Mouse (Mus musculus): Measurements from ENCODE around the gene Ube2d1. TPM values are rescaled to one million over a fixed set of nuclear protein-coding genes. Genes with fewer than 3 reads are reported as not detected.
A peak's percentile ranks its signal among the peaks of the same experiment; 100 is the strongest.

Gene Ube2d1
- polyA plus RNA-seq, 1 experiment: 71.4 TPM

GRCm38 (mm10) chr10:71328870-71329269 is 43.8 kb upstream of the Ube2d1 start:
- H3K9me3 ChIP-seq (replicated peaks; ENCODE audit: control insufficient read depth, insufficient read depth, low read length, poor library complexity, severe bottlenecking): no peaks in the 10 kb centered on the region
- no peak overlapping the region for H3K9ac ChIP-seq (ENCODE audit: low read depth, poor library complexity, severe bottlenecking)
- no peak overlapping the region for H3K27ac ChIP-seq (ENCODE audit: insufficient read depth, low read length)
- TF ChIP-seq EP300 (IDR thresholded peaks at IDR 0.05; ENCODE audit: insufficient read depth, low read depth, low read length) (no peak), POLR2A (IDR thresholded peaks at IDR 0.05; ENCODE audit: insufficient read depth, low read length) (no peak), CTCF (IDR thresholded peaks at IDR 0.05; ENCODE audit: low read depth, low read length) (no peak)
- H3K36me3 ChIP-seq (ENCODE audit: control insufficient read depth, insufficient read depth, low read length, poor library complexity, severe bottlenecking): 0 out of 2 replicates have a peak, but pooled peaks cover 3% of the 10 kb centered on the region
- H3K4me1 ChIP-seq (ENCODE audit: control insufficient read depth, insufficient read depth, low read length): no peaks in the 10 kb centered on the region
- H3K4me3 ChIP-seq (ENCODE audit: low read depth, low read length): no peak overlapping the region
- no peaks in the 10 kb centered on the region for H3K27me3 ChIP-seq (ENCODE audit: control insufficient read depth, insufficient read depth, low read length, poor library complexity, severe bottlenecking)

GRCm38 (mm10) chr10:71328382-71328781 is 43.3 kb upstream of the Ube2d1 start:
- Histone ChIP-seq H3K4me3 (ENCODE audit: low read depth, low read length) (no peak overlapping the region), H3K9me3 (replicated peaks; ENCODE audit: control insufficient read depth, insufficient read depth, low read length, poor library complexity, severe bottlenecking) (no peaks in the 10 kb centered on the region), H3K4me1 (ENCODE audit: control insufficient read depth, insufficient read depth, low read length) (no peaks in the 10 kb centered on the region), H3K36me3 (ENCODE audit: control insufficient read depth, insufficient read depth, low read length, poor library complexity, severe bottlenecking) (0 out of 2 replicates have a peak, but pooled peaks cover 3% of the 10 kb centered on the region), H3K9ac (ENCODE audit: low read depth, poor library complexity, severe bottlenecking) (no peak overlapping the region), H3K27ac (ENCODE audit: insufficient read depth, low read length) (no peak overlapping the region), H3K27me3 (ENCODE audit: control insufficient read depth, insufficient read depth, low read length, poor library complexity, severe bottlenecking) (no peaks in the 10 kb centered on the region)
- TF ChIP-seq POLR2A (IDR thresholded peaks at IDR 0.05; ENCODE audit: insufficient read depth, low read length) (no peak), EP300 (IDR thresholded peaks at IDR 0.05; ENCODE audit: insufficient read depth, low read depth, low read length) (no peak), CTCF (IDR thresholded peaks at IDR 0.05; ENCODE audit: low read depth, low read length) (no peak)

- H3K36me3 ChIP-seq (ENCODE audit: control insufficient read depth, insufficient read depth, low read length, poor library complexity, severe bottlenecking): 0 out of 2 replicates have a peak, but pooled peaks cover 3% of the 10 kb centered on the region
Measured at GRCm38 (mm10) chr10:71327386-71327785, 42.3 kb upstream of the Ube2d1 start.

GRCm38 (mm10) chr10:71326789-71327188 is 41.7 kb upstream of the Ube2d1 start:
- H3K4me3 ChIP-seq (ENCODE audit: low read depth, low read length): no peak overlapping the region
- H3K9me3 ChIP-seq (replicated peaks; ENCODE audit: control insufficient read depth, insufficient read depth, low read length, poor library complexity, severe bottlenecking): no peaks in the 10 kb centered on the region
- no peak overlapping the region for H3K9ac ChIP-seq (ENCODE audit: low read depth, poor library complexity, severe bottlenecking)
- no peaks in the 10 kb centered on the region for H3K4me1 ChIP-seq (ENCODE audit: control insufficient read depth, insufficient read depth, low read length)
- 0 out of 2 replicates have a peak, but pooled peaks cover 3% of the 10 kb centered on the region for H3K36me3 ChIP-seq (ENCODE audit: control insufficient read depth, insufficient read depth, low read length, poor library complexity, severe bottlenecking)
- TF ChIP-seq CTCF (IDR thresholded peaks at IDR 0.05; ENCODE audit: low read depth, low read length) (peak; percentile 61), EP300 (IDR thresholded peaks at IDR 0.05; ENCODE audit: insufficient read depth, low read depth, low read length) (no peak)
- no peaks in the 10 kb centered on the region for H3K27me3 ChIP-seq (ENCODE audit: control insufficient read depth, insufficient read depth, low read length, poor library complexity, severe bottlenecking)
- H3K27ac ChIP-seq (ENCODE audit: insufficient read depth, low read length): no peak overlapping the region

More at GRCm38 (mm10) chr10:71327386-71327785, 42.3 kb upstream of the Ube2d1 start:
- Histone ChIP-seq H3K27ac (ENCODE audit: insufficient read depth, low read length) (no peak overlapping the region), H3K27me3 (ENCODE audit: control insufficient read depth, insufficient read depth, low read length, poor library complexity, severe bottlenecking) (no peaks in the 10 kb centered on the region), H3K4me1 (ENCODE audit: control insufficient read depth, insufficient read depth, low read length) (no peaks in the 10 kb centered on the region), H3K9ac (ENCODE audit: low read depth, poor library complexity, severe bottlenecking) (no peak overlapping the region), H3K9me3 (replicated peaks; ENCODE audit: control insufficient read depth, insufficient read depth, low read length, poor library complexity, severe bottlenecking) (no peaks in the 10 kb centered on the region), H3K4me3 (ENCODE audit: low read depth, low read length) (no peak overlapping the region)
- TF ChIP-seq EP300 (IDR thresholded peaks at IDR 0.05; ENCODE audit: insufficient read depth, low read depth, low read length) (no peak), CTCF (IDR thresholded peaks at IDR 0.05; ENCODE audit: low read depth, low read length) (no peak), POLR2A (IDR thresholded peaks at IDR 0.05; ENCODE audit: insufficient read depth, low read length) (no peak)

GRCm38 (mm10) chr10:71326123-71326522 is 41.1 kb upstream of the Ube2d1 start:
- TF ChIP-seq POLR2A (IDR thresholded peaks at IDR 0.05; ENCODE audit: insufficient read depth, low read length) (no peak), EP300 (IDR thresholded peaks at IDR 0.05; ENCODE audit: insufficient read depth, low read depth, low read length) (no peak), CTCF (IDR thresholded peaks at IDR 0.05; ENCODE audit: low read depth, low read length) (no peak)
- Histone ChIP-seq H3K27ac (ENCODE audit: insufficient read depth, low read length) (no peak overlapping the region), H3K36me3 (ENCODE audit: control insufficient read depth, insufficient read depth, low read length, poor library complexity, severe bottlenecking) (0 out of 2 replicates have a peak, but pooled peaks cover 3% of the 10 kb centered on the region), H3K4me1 (ENCODE audit: control insufficient read depth, insufficient read depth, low read length) (no peaks in the 10 kb centered on the region), H3K4me3 (ENCODE audit: low read depth, low read length) (no peak overlapping the region), H3K9me3 (replicated peaks; ENCODE audit: control insufficient read depth, insufficient read depth, low read length, poor library complexity, severe bottlenecking) (no peaks in the 10 kb centered on the region), H3K27me3 (ENCODE audit: control insufficient read depth, insufficient read depth, low read length, poor library complexity, severe bottlenecking) (no peaks in the 10 kb centered on the region), H3K9ac (ENCODE audit: low read depth, poor library complexity, severe bottlenecking) (no peak overlapping the region)

- H3K4me3 ChIP-seq (ENCODE audit: low read depth, low read length): no peak overlapping the region
- H3K27ac ChIP-seq (ENCODE audit: insufficient read depth, low read length): no peak overlapping the region
- no peaks in the 10 kb centered on the region for H3K27me3 ChIP-seq (ENCODE audit: control insufficient read depth, insufficient read depth, low read length, poor library complexity, severe bottlenecking)
- no peaks in the 10 kb centered on the region for H3K4me1 ChIP-seq (ENCODE audit: control insufficient read depth, insufficient read depth, low read length)
- H3K9me3 ChIP-seq (replicated peaks; ENCODE audit: control insufficient read depth, insufficient read depth, low read length, poor library complexity, severe bottlenecking): no peaks in the 10 kb centered on the region
- no peak for TF ChIP-seq POLR2A (IDR thresholded peaks at IDR 0.05; ENCODE audit: insufficient read depth, low read length)
- no peak for TF ChIP-seq CTCF (IDR thresholded peaks at IDR 0.05; ENCODE audit: low read depth, low read length)
- no peak for TF ChIP-seq EP300 (IDR thresholded peaks at IDR 0.05; ENCODE audit: insufficient read depth, low read depth, low read length)
- no peak overlapping the region for H3K9ac ChIP-seq (ENCODE audit: low read depth, poor library complexity, severe bottlenecking)
- H3K36me3 ChIP-seq (ENCODE audit: control insufficient read depth, insufficient read depth, low read length, poor library complexity, severe bottlenecking): no peaks in the 10 kb centered on the region
Measured at GRCm38 (mm10) chr10:71323669-71324068, 38.6 kb upstream of the Ube2d1 start.
